Mouse (Mus musculus): ENCODE results near the gene Plcd1. TPM values are rescaled to one million over a fixed set of nuclear protein-coding genes. Genes with fewer than 3 reads are reported as not detected.
A peak's percentile ranks its signal among the peaks of the same experiment; 100 is the strongest.

Plcd1 gene
- polyA plus RNA-seq, 1 experiment, result 15.9 TPM

DNA sequence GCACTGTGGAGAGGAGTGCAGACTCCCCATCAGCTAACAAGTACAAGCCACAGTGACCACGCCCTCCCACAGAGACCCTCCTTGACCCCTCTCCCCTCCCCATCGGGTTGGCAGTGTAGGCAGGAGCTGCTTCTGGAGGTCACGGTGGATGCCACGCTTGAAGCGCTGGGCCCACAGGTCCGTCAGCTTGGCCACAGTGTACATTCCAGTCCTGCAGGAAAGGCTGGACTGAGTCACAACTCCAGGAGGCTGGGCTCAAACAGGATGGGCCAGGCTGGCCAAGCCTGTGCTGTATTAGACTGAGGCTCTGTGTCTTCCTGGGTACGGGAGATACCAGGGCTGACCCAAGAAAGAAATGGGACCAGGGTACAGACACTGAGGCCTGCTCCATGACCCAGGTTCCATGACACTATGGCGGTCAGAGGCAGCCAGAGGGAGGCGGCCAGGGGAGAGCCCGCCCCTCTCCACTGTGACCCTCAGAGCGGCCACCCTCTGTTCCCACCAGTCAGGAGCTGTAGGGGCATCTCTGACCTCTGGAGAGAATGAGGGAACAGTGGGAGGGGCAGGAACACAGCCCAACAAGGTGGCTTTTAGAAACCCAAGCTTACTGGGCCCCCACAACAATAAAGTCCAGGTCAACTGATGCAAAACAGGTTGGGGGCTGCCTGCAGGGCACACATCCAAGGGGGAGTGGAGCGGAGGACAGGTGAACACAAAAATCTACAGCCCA lies 1.6 kb downstream of the Plcd1 start:
- DNase-seq (ENCODE audit: extremely low spot score in 1 of 2, low spot score in 1 of 2), result no peak

DNA sequence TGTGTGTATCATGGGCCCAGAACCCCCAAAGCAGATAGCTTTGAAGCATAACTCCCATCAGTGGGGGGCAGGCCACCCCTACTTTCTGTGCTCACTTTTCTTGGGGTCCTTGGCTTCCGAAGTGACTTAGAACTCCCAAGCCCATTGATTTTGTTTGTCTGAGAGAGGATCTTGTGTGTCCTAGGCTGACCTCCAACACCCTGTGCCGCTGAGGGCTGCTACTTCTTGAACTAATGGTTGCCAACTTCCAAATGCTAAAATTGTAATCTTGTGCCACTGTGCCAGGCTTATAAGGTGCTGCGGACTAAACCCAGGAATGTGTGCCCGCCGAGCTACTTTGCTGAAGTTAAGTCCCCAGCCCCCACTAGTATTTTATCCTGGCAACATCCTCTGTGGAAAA lies 2.8 kb downstream of the Plcd1 start:
- no peak for DNase-seq (ENCODE audit: extremely low spot score in 1 of 2, low spot score in 1 of 2)

DNA sequence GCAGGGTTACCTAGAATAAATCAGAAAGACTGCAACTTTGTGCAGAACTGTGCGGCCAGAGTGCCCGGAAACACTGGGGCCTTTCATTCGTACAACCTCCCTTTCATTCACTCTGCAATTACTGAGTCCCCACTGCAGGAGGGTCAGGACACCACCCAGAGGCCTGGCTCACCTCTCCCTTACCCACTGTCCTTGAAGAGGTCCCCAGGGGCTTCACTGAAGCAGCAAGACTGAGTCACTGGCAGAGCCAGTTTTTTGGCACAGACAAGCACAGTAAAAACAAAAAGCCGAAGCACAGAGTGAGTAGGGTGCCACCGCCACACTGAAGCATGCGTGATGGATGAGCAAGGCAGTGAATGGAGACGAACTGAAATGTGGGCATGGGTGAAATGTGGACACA lies 3.9 kb downstream of the Plcd1 start:
- DNase-seq (ENCODE audit: extremely low spot score in 1 of 2, low spot score in 1 of 2), result no peak

DNA sequence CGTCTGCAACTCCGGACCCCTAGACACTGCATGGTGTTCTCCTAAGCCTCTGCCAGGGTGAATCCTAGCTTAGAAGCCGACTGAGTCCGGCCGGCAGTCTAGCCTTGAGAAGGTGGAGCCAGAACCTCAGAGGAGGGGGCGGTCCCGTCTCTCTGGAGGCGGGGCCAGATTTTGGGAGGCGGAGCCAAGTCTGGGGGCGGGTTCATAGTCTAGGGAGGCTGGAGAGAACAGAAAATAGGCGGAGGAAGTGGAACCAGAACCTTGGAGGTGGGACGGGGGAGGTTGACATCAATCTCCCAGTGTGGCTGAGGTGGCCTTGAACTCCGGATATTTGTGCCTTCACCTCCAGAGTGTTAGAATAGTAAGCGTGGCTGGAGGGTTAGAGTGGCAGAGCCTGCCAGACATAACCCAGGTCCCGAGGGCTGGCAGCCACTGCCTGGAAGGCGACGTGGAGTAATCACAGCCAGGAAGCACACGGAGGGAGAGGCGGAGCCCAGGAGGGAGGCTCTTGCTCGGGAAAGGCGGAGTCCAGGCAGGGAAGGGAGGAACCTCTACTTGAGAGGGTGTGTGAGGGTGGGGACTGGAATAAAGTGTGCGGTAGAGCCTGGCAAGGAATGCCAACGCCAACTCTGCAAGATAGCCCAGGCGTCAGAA lies 5.0 kb downstream of the Plcd1 start:
- peak; percentile 39 to 81 for DNase-seq (ENCODE audit: extremely low spot score in 1 of 2, low spot score in 1 of 2)

DNA sequence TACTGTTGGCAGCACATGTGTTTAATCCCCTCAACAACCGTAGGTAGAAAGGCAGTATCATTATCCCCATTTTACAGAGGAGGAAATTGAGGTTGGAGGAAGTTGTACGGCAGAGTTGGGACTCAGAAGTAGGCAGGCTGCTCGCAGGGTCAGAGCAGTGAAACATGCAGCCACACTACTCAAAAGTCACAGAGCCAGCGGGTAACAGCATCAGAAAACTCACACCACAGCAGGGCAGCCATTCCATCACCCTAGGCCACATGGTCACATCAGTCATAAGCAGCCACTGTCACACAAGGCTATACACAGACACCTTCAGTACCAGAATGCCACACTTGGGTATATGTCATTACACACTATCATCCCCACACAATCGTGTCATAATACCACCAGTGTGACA lies 6.0 kb downstream of the Plcd1 start:
- no peak for DNase-seq (ENCODE audit: extremely low spot score in 1 of 2, low spot score in 1 of 2)

DNA sequence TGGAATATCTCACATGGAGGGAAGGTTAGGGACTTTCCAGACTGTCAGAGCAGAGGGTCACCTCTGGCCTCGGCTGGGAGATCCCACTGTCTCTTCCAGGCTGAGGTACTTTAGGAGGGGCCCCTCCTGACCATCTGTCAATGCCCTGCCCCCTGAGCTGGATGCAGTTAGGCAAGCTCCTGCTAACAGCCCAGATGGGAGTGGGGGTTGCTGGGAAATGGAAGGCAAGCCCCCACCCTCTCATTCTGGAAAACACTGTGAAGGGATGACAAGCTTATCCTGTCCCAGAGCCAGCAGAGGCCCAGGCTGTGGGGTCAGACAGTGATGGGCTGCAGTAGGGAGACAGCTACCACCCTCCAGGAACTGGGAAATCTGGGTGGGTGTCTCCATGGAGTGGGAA lies 6.9 kb downstream of the Plcd1 start:
- no peak for DNase-seq (ENCODE audit: extremely low spot score in 1 of 2, low spot score in 1 of 2)

DNA sequence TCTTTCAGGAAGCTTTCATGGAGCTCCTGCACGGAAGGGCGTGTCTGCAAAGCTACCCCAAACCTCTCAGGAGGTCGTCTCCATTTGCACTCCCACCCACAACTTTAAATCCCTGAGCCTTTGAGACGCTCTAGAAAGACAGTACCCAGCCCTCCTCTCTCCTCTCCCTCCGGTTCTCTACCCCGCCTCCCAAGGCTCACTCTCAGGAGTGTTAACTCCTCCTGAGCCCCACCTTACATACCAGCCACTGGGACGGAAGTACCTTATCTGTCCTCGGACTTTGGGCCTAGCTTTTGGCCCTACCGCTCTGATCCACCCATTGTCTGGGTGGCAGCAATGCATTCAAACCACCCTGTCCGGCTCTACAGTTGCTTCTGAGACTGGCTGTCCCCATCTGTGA lies 9.3 kb downstream of the Plcd1 start:
- no peak for DNase-seq (ENCODE audit: extremely low spot score in 1 of 2, low spot score in 1 of 2)

DNA sequence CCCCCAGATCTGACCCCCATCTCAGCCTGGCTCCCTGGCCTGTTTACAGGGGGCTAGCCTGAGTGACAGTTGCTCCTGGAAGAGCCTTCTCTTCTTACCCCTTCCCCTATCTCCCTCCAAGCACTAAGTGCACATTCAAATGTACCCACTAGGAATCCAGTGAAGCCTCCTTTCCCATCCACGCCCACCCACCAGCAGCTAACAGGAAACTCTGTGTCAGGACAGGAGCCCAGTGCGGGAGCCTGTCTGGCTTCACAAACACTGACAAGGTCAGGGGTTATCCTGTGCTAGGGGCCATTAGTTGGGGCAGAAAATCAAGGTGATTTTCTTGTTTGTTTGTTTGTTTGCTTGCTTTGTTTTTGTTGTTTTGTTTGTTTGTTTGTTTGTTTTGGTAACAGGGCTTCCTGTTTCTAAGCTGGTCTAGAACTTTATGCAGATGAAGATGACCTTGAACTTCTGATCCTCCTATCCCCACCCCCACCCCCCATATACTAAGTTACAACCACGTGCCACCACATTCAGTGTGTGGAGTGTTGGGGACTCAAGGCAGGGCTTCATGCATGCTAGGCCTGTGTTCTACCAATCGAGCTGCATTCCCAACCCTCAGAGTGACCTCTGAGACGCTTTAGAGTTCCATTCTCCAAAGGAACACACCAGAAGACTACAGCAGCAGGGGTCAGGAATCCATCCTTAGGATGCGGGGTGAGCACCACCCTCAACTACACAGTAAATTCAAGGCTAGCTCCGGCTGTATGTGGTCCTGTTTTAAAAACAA lies 10.5 kb downstream of the Plcd1 start:
- no peak for DNase-seq (ENCODE audit: extremely low spot score in 1 of 2, low spot score in 1 of 2)

DNA sequence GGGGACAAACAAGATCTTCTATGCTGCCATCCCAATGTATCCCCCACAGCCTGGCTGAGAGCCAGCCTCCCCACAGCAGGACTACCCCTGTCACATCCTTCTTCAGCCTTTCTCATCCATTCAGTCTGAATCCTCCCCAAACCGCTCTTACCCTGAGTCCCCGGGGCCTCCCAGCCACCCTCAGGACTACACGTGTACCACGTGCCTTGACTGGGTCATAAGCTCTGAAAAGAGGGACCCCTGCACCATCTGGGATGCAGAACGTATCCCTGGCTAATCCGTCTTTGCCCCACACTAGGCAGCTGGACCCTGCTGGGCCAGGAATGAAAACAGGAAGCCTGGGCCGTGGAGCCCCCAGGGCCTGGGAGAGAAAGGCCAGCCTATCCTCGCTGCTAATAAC lies 11.3 kb downstream of the Plcd1 start:
- no peak for DNase-seq (ENCODE audit: extremely low spot score in 1 of 2, low spot score in 1 of 2)

DNA sequence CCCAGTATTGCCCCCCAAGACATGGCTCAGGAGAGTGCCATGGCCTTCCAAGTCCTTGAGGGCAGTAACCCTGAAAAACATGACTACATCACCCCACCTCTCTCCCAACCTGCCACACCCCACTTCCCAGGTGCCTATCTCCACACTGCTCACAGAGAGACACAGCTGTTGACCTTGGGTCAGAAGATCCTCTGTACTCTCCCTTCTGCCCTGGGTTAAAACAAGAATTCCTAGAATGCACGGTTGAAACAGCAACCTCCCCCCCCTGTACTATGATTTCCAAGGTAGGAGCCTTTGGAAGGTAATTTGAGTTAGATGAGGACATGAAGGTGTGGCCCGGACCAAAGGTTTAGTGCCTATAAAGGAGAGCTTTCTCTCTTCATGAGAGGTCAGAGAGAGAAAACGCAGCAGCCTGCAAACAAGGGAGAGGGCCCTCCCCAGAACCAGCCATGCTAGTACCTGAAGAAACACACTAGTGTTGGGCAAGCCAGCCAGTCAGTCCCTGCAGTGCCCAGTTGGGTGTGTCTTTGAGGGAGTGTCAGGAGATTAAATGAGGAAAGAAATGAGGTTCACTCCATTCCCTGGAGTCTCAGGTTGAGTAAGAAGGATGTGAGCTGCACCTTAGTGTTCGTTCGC lies 13.1 kb downstream of the Plcd1 start:
- DNase-seq (ENCODE audit: extremely low spot score in 1 of 2, low spot score in 1 of 2), result no peak

DNA sequence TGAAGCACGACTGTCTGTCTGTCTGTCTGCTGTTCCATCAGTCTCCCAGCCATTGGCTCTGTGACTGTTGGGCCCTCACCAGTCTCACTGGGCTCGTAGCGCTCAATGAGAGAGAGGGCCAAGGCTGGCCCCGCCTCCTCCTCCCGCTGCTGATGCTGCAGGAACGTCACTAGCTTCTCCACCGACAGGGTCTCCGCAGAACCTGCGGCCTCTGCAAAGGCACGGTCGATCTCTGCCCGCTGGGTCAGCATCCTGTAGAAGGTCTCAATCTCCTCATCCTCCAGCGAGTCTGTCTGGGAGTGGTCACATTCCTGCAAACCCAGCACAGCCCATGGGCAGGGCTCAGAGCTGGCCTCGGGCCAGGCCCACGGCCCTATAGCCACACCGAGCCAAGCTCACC lies 17.6 kb downstream of the Plcd1 start:
- DNase-seq (ENCODE audit: extremely low spot score in 1 of 2, low spot score in 1 of 2), result no peak

DNA sequence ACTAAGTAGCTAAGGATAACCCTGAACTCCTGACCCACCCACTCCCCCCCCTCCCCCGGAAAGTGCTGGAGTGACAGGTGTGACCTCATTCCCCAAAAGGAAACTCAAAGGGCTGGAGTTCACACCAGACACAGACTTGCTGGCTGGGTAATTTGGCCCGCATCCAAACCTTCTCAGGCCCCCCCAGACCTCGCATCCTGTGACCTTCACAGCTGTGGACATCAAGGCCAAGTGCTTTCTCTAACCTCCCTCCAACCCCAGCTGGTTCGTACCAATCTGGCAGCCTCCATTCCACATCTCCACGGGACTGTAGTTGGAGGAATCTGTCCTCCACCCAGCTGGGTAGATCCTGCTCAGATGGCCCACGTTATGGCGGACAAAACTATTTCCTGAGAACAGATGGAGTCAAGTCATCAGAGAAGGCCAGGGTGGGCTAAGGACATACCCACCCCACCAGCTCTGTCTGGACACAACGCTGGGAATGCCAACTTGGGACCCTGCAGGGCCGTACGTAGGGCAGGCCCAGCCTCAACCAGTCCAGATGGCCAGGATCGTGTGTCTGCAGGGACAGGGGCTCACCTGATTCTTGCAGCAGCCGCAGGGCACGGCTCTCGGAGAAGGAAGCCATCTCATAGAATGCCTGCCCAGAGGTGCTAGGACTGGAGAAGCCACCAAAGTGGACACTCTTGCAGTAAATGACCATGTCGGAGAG lies 20.0 kb downstream of the Plcd1 start:
- no peak for DNase-seq (ENCODE audit: extremely low spot score in 1 of 2, low spot score in 1 of 2)

DNA sequence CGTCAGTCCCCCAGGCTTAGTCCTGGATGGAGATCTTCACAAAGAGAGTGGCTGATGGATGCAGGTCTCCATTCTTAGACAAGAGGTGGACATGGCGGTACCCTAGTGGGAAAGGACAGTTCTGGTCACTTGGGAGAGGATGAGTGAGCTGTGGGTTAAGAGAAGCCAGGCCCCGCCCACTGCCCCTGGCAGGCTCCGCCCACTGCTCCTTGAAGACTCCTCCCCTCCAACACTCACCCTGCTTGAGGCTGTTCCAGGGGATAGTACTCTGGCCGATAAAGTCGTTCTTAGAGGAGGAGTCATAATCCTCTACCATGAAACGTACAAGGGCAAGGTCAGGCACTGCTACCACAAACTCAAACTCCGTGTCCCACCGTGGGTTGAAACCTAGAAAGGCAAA lies 21.5 kb downstream of the Plcd1 start:
- no peak for DNase-seq (ENCODE audit: extremely low spot score in 1 of 2, low spot score in 1 of 2)

DNA sequence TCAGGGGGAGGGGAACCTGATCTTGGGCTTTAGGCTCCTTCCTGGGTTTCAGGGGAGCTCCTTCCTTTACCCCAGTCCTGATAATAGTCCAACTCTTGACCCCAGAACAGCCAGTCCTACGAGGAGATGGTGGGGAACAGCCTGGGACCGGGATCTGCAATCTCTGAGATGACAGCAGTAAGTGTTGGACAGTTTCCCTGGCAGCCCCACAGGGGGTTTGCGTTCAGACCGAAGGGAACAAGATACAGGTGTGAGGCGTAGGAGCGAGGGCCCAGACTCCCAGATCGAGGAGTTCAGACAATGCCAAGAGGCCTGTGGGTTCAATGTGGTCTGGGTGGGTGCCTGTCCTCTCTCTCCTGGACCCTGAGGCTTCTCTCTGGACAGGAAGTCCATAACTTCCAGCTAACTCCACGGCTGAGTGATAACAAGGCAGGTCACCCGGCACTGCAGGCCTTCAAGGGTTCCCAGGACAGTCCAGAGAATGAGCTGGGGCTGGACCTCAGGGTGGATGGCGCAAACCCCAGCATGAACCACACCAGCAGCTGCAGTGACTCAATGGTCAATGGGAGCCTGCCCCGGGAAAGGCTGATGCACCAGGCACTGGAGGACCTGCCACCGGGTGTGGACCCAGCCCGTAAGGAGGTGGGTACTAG lies 23.0 kb downstream of the Plcd1 start:
- no peak for DNase-seq (ENCODE audit: extremely low spot score in 1 of 2, low spot score in 1 of 2)

DNA sequence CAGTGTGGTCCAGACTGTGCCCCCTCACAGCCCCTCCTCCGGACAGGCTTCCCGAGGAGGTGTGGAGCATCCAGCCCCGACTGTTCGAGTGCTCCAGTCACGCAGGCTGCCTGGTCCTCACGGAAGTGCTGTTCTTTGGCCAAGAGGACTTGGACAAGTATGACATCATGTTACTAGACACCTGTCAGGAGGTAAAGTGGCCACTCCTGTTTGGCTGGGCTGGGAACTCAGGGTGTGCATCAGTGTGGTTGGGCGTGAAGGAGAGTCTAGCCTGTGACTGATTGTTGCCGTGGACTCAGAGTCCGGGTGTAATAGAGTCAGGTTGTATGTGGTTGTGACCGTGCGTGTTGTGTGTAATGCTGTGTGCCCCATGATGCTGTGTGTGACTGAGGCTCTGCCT lies 25.0 kb downstream of the Plcd1 start:
- DNase-seq (ENCODE audit: extremely low spot score in 1 of 2, low spot score in 1 of 2), result no peak

DNA sequence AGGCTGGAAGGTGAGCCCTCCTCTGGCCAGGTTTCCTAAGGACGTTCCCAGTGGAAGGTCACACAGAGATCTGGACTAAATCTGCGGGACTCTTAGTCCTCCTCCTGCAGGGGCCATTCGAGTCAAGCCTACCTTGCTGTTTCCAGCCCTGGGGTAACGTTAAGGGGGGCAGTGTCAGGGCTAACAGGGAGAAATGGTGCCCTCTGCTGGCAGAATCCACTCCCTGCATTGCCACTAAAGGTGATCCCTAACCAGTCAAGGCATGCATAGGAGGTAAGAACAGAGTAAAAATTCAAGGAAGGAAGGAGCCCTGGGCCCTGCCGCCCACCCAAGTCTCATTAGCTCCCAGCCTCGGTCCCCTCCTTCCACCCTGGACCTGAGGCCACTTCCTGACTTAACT lies 25.7 kb downstream of the Plcd1 start:
- DNase-seq (ENCODE audit: extremely low spot score in 1 of 2, low spot score in 1 of 2), result peak; percentile 43 to 94

DNA sequence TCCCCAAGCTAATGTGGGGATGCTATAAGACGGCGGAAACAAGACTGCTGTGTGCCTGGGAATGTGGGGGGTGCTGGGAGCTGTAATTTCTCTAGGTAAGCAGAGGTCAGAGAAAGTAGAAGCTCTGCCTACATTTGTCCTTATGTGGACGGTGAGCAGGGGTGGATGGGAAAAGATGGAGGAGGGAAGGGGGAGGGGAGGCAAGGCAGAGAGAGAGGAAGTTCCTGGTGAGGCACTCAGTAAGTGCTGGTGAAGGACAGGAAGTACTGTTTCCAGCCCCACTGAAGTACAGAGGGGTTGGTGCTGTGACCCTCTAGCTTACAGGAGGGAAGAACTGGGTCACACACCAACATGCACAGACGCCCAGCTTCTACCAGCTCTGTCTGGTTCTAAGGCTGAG lies 29.0 kb downstream of the Plcd1 start:
- no peak for DNase-seq (ENCODE audit: extremely low spot score in 1 of 2, low spot score in 1 of 2)

DNA sequence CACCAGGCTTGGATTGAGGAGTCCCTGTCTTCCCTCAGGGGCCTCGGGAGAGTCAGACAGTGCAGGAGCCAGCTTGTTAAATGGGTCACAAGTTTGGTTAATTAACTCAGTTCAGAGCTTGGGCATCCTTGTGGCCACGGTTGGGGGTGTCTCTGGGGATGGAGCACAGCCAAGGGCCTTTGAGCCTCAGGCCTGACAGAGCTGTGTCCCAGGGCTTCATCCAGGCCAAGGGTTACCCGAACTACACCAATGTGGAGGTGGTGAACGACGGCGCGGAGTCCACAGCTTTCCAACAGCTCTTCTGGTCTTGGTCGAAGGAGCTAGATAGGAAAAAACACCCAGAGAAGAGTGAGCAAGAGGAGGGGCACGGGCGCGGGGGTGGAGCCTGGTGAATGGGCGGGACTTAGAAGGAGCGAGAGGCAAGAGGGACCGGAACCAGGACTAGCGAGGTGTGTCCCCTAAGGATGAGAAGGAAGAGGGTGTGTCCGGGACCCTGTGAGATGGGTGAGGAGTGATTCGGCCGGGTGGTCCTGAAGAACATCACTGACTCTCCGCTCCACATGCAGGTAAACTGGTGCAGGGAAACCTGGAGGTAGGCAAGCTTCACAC lies 30.2 kb downstream of the Plcd1 start:
- DNase-seq (ENCODE audit: extremely low spot score in 1 of 2, low spot score in 1 of 2), result no peak

DNA sequence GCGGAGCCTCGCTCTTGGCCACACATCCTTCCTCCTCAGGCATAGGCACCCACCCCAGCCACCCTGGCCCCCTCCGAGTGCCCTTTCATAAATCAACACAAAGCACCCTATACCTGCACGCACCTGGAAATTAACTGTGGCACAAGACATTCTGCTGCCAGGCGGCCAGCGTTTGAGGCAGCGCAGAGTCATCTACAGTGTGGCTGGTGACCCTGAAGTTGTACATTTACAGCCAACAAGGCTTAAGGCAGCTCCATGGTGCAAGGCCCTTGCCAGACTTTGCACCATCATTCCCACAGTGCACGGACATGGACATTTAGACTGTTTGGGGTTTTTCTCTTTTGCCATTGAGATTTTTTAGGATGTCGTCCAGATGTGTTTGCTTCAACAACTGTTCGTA lies 32.6 kb downstream of the Plcd1 start:
- no peak for DNase-seq (ENCODE audit: extremely low spot score in 1 of 2, low spot score in 1 of 2)

DNA sequence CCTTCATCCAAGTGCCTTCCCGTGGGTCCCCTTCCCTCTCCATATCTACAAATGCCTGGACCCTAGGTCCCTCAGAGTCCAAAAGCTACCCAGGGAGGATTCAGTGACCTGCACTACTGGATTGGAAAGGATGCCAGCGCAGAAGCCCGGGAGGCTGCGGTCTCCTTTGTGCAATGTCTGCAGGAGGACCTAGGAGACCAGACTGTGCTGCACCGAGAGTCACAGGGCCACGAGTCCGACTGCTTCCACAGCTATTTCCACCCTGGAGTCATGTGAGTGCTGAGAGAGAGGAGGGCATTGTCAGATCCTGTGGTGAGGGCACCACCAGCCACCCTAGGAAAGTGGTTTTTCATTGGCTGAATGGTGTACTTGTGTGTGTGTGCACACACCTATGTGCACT lies 35.1 kb downstream of the Plcd1 start:
- no peak for DNase-seq (ENCODE audit: extremely low spot score in 1 of 2, low spot score in 1 of 2)

Measured in frontal cortex, adult 2 months (tissue).